Mouse (Mus musculus): Measurements from ENCODE around the gene Prtg.

DNA sequence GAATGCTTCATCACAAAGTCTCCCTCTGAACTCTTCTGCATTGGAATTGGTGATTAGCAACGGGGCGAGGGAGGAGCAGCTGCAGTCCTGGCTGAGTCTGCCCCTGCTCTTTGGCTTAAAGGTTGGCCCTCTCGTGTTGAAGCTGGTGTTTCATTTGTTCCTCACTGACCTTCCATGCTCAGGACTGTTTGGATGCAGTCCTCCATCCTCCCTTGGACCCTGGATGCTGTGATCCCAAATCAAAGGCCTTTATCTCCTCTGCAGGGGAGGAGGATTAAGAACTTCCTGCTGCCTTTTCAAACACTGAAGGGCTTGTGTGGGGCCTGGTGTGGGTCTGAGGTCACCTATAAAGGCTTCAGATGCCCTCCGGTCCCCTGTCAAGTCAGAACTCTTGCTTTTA, 18.8 kb downstream of the Prtg start:
- TF ChIP-seq CTCF (IDR thresholded peaks at IDR 0.05; ENCODE audit: low read depth) (no peak), EP300 (optimal IDR thresholded peaks at IDR 0.05) (no peak)

Measured in stomach, postnatal 0 days (tissue).